Mouse (Mus musculus): ENCODE data around the gene Irf2bp1. TPM values are rescaled to one million over a fixed set of nuclear protein-coding genes. Genes with fewer than 3 reads are reported as not detected.

Gene Irf2bp1
- polyA plus RNA-seq, 1 experiment from 2014 or later: 35.0 TPM

GRCm38 (mm10) chr7:18987747-18988146, 16.1 kb upstream of the Irf2bp1 start:
- TF ChIP-seq CTCF (IDR thresholded peaks at IDR 0.05; ENCODE audit: low read depth): no peak
- 66% methylated on average over 13 of the region's 13 CpGs for WGBS
- Histone ChIP-seq H3K36me3 (ENCODE audit: insufficient read depth) (no peaks in the 10 kb centered on the region), H3K4me1 (ENCODE audit: insufficient read depth) (no peaks in the 10 kb centered on the region), H3K27me3 (ENCODE audit: insufficient read depth, low read length) (peaks cover 16% of the 10 kb centered on the region), H3K9me3 (ENCODE audit: low read depth, low read length) (no peaks in the 10 kb centered on the region), H3K4me3 (ENCODE audit: low read depth, low read length) (no peak overlapping the region), H3K4me2 (no peak overlapping the region), H3K9ac (no peak overlapping the region), H3K27ac (ENCODE audit: low read depth) (no peak overlapping the region)
- DNase-seq (no peak), ATAC-seq (ENCODE audit: insufficient read depth) (no peak)

- TF ChIP-seq CTCF (IDR thresholded peaks at IDR 0.05; ENCODE audit: low read depth): no peak
- no peaks in the 10 kb centered on the region for H3K4me1 ChIP-seq (ENCODE audit: insufficient read depth)
- no peak overlapping the region for H3K4me2 ChIP-seq
- no peaks in the 10 kb centered on the region for H3K9me3 ChIP-seq (ENCODE audit: low read depth, low read length)
- no peaks in the 10 kb centered on the region for H3K36me3 ChIP-seq (ENCODE audit: insufficient read depth)
- ATAC-seq (ENCODE audit: insufficient read depth): no peak
- 71% methylated on average over 6 of the region's 6 CpGs for WGBS
- no peak for DNase-seq
- no peak overlapping the region for H3K4me3 ChIP-seq (ENCODE audit: low read depth, low read length)
- H3K27me3 ChIP-seq (ENCODE audit: insufficient read depth, low read length): peaks cover 19% of the 10 kb centered on the region
- no peak overlapping the region for H3K27ac ChIP-seq (ENCODE audit: low read depth)
- H3K9ac ChIP-seq: no peak overlapping the region
These were observed 15.1 kb upstream of the Irf2bp1 start for GRCm38 (mm10) chr7:18988780-18989179.

- Histone ChIP-seq H3K4me3 (ENCODE audit: low read depth, low read length) (peak overlapping the region; percentile 52), H3K36me3 (ENCODE audit: insufficient read depth) (no peaks in the 10 kb centered on the region), H3K9ac (no peak overlapping the region), H3K4me2 (peak overlapping the region; percentile 72), H3K27ac (ENCODE audit: low read depth) (no peak overlapping the region; the same call in 1 of the 2 replicates), H3K27me3 (ENCODE audit: insufficient read depth, low read length) (peaks cover 19% of the 10 kb centered on the region), H3K4me1 (ENCODE audit: insufficient read depth) (no peaks in the 10 kb centered on the region), H3K9me3 (ENCODE audit: low read depth, low read length) (no peaks in the 10 kb centered on the region)
- DNase-seq (peak; percentile 39), ATAC-seq (ENCODE audit: insufficient read depth) (no peak)
- peak; percentile 31; the same call in 1 of the 2 replicates for TF ChIP-seq CTCF (IDR thresholded peaks at IDR 0.05; ENCODE audit: low read depth)
- WGBS: 8% methylated on average over 5 of the region's 5 CpGs
These were observed 13.8 kb upstream of the Irf2bp1 start for GRCm38 (mm10) chr7:18989995-18990394.

GRCm38 (mm10) chr7:18990601-18991295, 13.1 kb upstream of the Irf2bp1 start, which contains the start of gene Mypop:
Gene Mypop (plus strand): TSS chr7:18991245.
- Histone ChIP-seq H3K27me3 (ENCODE audit: insufficient read depth, low read length) (peaks cover 19% of the 10 kb centered on the region), H3K4me2 (peak within 1 kb of the TSS; percentile 72), H3K36me3 (ENCODE audit: insufficient read depth) (no peaks in the 10 kb centered on the region), H3K4me3 (ENCODE audit: low read depth, low read length) (peak within 1 kb of the TSS; percentile 52), H3K9ac (peak within 1 kb of the TSS; percentile 57), H3K27ac (ENCODE audit: low read depth) (no peak within 1 kb of the TSS; the same call in 1 of the 2 replicates), H3K4me1 (ENCODE audit: insufficient read depth) (no peaks in the 10 kb centered on the region), H3K9me3 (ENCODE audit: low read depth, low read length) (no peaks in the 10 kb centered on the region)
- WGBS: under 1% methylated on average over 37 of the region's 37 CpGs
- no peak for TF ChIP-seq CTCF (IDR thresholded peaks at IDR 0.05; ENCODE audit: low read depth)
- ATAC-seq (ENCODE audit: insufficient read depth) (peak; percentile 94), DNase-seq (peak; percentile 100)

- Histone ChIP-seq H3K4me1 (ENCODE audit: insufficient read depth) (no peaks in the 10 kb centered on the region), H3K4me3 (ENCODE audit: low read depth, low read length) (peak overlapping the region; percentile 52), H3K4me2 (peak overlapping the region; percentile 72), H3K27ac (ENCODE audit: low read depth) (no peak overlapping the region), H3K27me3 (ENCODE audit: insufficient read depth, low read length) (peaks cover 19% of the 10 kb centered on the region), H3K36me3 (ENCODE audit: insufficient read depth) (peaks cover 4% of the 10 kb centered on the region; the same call in 1 of the 2 replicates), H3K9me3 (ENCODE audit: low read depth, low read length) (no peaks in the 10 kb centered on the region), H3K9ac (peak overlapping the region; percentile 57)
- under 1% methylated on average over 59 of the region's 59 CpGs for WGBS
- DNase-seq (peak; percentile 24), ATAC-seq (ENCODE audit: insufficient read depth) (peak; percentile 12; the same call in 1 of the 2 replicates)
- no peak for TF ChIP-seq CTCF (IDR thresholded peaks at IDR 0.05; ENCODE audit: low read depth)
These were observed 12.1 kb upstream of the Irf2bp1 start for GRCm38 (mm10) chr7:18991660-18992293.

GRCm38 (mm10) chr7:18992294-18992675, 11.6 kb upstream of the Irf2bp1 start:
- peak overlapping the region; percentile 57 for H3K9ac ChIP-seq
- no peak for TF ChIP-seq CTCF (IDR thresholded peaks at IDR 0.05; ENCODE audit: low read depth)
- H3K27ac ChIP-seq (ENCODE audit: low read depth): no peak overlapping the region
- H3K27me3 ChIP-seq (ENCODE audit: insufficient read depth, low read length): peaks cover 19% of the 10 kb centered on the region
- peak overlapping the region; percentile 52 for H3K4me3 ChIP-seq (ENCODE audit: low read depth, low read length)
- H3K4me1 ChIP-seq (ENCODE audit: insufficient read depth): no peaks in the 10 kb centered on the region
- no peaks in the 10 kb centered on the region for H3K9me3 ChIP-seq (ENCODE audit: low read depth, low read length)
- peak; percentile 36 for DNase-seq
- WGBS: 2% methylated on average over 31 of the region's 31 CpGs
- no peak for ATAC-seq (ENCODE audit: insufficient read depth)
- H3K36me3 ChIP-seq (ENCODE audit: insufficient read depth): peaks cover 4% of the 10 kb centered on the region; the same call in 1 of the 2 replicates
- peak overlapping the region; percentile 72 for H3K4me2 ChIP-seq

- Histone ChIP-seq H3K27me3 (ENCODE audit: insufficient read depth, low read length) (peaks cover 19% of the 10 kb centered on the region), H3K27ac (ENCODE audit: low read depth) (no peak overlapping the region), H3K9ac (no peak overlapping the region; the same call in 1 of the 2 replicates), H3K4me1 (ENCODE audit: insufficient read depth) (no peaks in the 10 kb centered on the region), H3K4me3 (ENCODE audit: low read depth, low read length) (peak overlapping the region; percentile 52), H3K9me3 (ENCODE audit: low read depth, low read length) (no peaks in the 10 kb centered on the region), H3K36me3 (ENCODE audit: insufficient read depth) (peaks cover 4% of the 10 kb centered on the region; the same call in 1 of the 2 replicates), H3K4me2 (peak overlapping the region; percentile 72)
- 86% methylated on average over 5 of the region's 5 CpGs for WGBS
- ATAC-seq (ENCODE audit: insufficient read depth) (no peak), DNase-seq (no peak)
- no peak for TF ChIP-seq CTCF (IDR thresholded peaks at IDR 0.05; ENCODE audit: low read depth)
These were observed 10.8 kb upstream of the Irf2bp1 start for GRCm38 (mm10) chr7:18993036-18993435.

Data from lung, embryonic 14.5 days (tissue).